Mouse (Mus musculus) embryo, embryonic 11.5 days (tissue): ENCODE measurements around the gene Thada.
A peak's percentile ranks its signal among the peaks of the same experiment; 100 is the strongest.
"Not testable (repeated sequence)": the region's sequence is repeated elsewhere in the genome, so short reads cannot be mapped to it uniquely, and the experiment has no call there.

Experiments used
- DNase-seq: peaks from one replicate; pipeline ENCODE4 v3.0.0-alpha.2; 2012; ENCODE audit warnings: low read depth, low spot score

Gene Thada

GRCm38 (mm10) chr17:84293221-84293620 lies 172.8 kb downstream of the Thada start:
- DNase-seq: no peak

- DNase-seq: not testable (repeated sequence)
Measured at GRCm38 (mm10) chr17:84291228-84291627, 174.8 kb downstream of the Thada start.

GRCm38 (mm10) chr17:84287675-84288420 lies 178.2 kb downstream of the Thada start:
- no peak for DNase-seq

GRCm38 (mm10) chr17:84286536-84286935 lies 179.5 kb downstream of the Thada start:
- no peak for DNase-seq

- no peak for DNase-seq
Measured at GRCm38 (mm10) chr17:84282388-84283280, 183.4 kb downstream of the Thada start.

- DNase-seq: no peak
Measured at GRCm38 (mm10) chr17:84279001-84279400, 187.0 kb downstream of the Thada start.

- no peak for DNase-seq
Measured at GRCm38 (mm10) chr17:84278193-84278953, 187.6 kb downstream of the Thada start.

GRCm38 (mm10) chr17:84274999-84275398 lies 191.0 kb downstream of the Thada start:
- no peak for DNase-seq

- peak; percentile 34 for DNase-seq
Measured at GRCm38 (mm10) chr17:84274163-84274562, 191.8 kb downstream of the Thada start.

- DNase-seq: no peak
Measured at GRCm38 (mm10) chr17:84272557-84273261, 193.3 kb downstream of the Thada start.

GRCm38 (mm10) chr17:84271566-84272202 lies 194.3 kb downstream of the Thada start:
- DNase-seq: no peak

GRCm38 (mm10) chr17:84269722-84270121 lies 196.3 kb downstream of the Thada start:
- no peak for DNase-seq

- DNase-seq: no peak
Measured at GRCm38 (mm10) chr17:84268450-84268849, 197.6 kb downstream of the Thada start.

GRCm38 (mm10) chr17:84267456-84268074 lies 198.4 kb downstream of the Thada start:
- no peak for DNase-seq

- DNase-seq: no peak
Measured at GRCm38 (mm10) chr17:84266161-84266948, 199.7 kb downstream of the Thada start.

- DNase-seq: no peak
Measured at GRCm38 (mm10) chr17:84265480-84266130, 200.4 kb downstream of the Thada start.

- DNase-seq: no peak
Measured at GRCm38 (mm10) chr17:84264305-84264704, 201.7 kb downstream of the Thada start.

- no peak for DNase-seq
Measured at GRCm38 (mm10) chr17:84263591-84263990, 202.4 kb downstream of the Thada start.
